Mouse (Mus musculus): ENCODE measurements around the gene Col5a1. TPM values are rescaled to one million over a fixed set of nuclear protein-coding genes. Genes with fewer than 3 reads are reported as not detected.

The Col5a1 gene
- total and polyA plus RNA-seq, 3 experiments, result 31.1 to 75.5 TPM; not detected in 1

- H3K27ac ChIP-seq (ENCODE audit: control insufficient read depth, low read depth, low read length), result peak overlapping the region; percentile 51
- H3K9ac ChIP-seq (ENCODE audit: control insufficient read depth, low read depth, low read length, poor library complexity, severe bottlenecking), result peak overlapping the region; percentile 32; the same call in 1 of the 2 replicates
- no peaks in the 10 kb centered on the region for H3K9me3 ChIP-seq (replicated peaks; ENCODE audit: insufficient read depth, low read length)
- H3K79me2 ChIP-seq (ENCODE audit: control insufficient read depth, insufficient read depth, low read length, poor library complexity), result no peaks in the 10 kb centered on the region
- 0 out of 2 replicates have a peak, but pooled peaks have one; percentile 12 for TF ChIP-seq ETS1 (IDR thresholded peaks at IDR 0.05; ENCODE audit: low read depth, low read length)
- TF ChIP-seq EP300 (IDR thresholded peaks at IDR 0.05; ENCODE audit: low read depth in 1 of 2, low read length in 2 of 2), result peak; percentile 42 to 78; a peak in 3 of 4 replicates
- no peak for TF ChIP-seq RAD21 (IDR thresholded peaks at IDR 0.05; ENCODE audit: low read depth, low read length)
- TF ChIP-seq TBP (IDR thresholded peaks at IDR 0.05; ENCODE audit: low read depth, low read length), result 0 out of 2 replicates have a peak, but pooled peaks have one; percentile 36
- TF ChIP-seq GATA1 (IDR thresholded peaks at IDR 0.05; ENCODE audit: low read depth, low read length), result peak; percentile 82
- peak; percentile 70 for TF ChIP-seq TAL1 (IDR thresholded peaks at IDR 0.05; ENCODE audit: low read length)
- H3K4me1 ChIP-seq (ENCODE audit: control insufficient read depth in 1 of 2, insufficient read depth in 2 of 2, low read length in 2 of 2), result peaks cover 16 to 25% of the 10 kb centered on the region in 2 experiments
- no peak overlapping the region for H3K4me3 ChIP-seq (ENCODE audit: control insufficient read depth in 1 of 2, insufficient read depth in 1 of 2, low read depth in 2 of 2, low read length in 2 of 2)
- no peaks in the 10 kb centered on the region for H3K27me3 ChIP-seq (ENCODE audit: control insufficient read depth in 1 of 2, insufficient read depth in 2 of 2, low read length in 2 of 2)
- DNase-seq (ENCODE audit: low read depth, low spot score), result peak; percentile 85
- H3K36me3 ChIP-seq (ENCODE audit: control insufficient read depth in 1 of 2, insufficient read depth in 2 of 2, low read length in 2 of 2), result peaks cover 0 to 14% of the 10 kb centered on the region in 2 experiments; a peak in 2 of 4 replicates
These were observed 119.0 kb downstream of the Col5a1 start for GRCm38 (mm10) chr2:28005187-28005586.

GRCm38 (mm10) chr2:28008261-28008660 lies 122.0 kb downstream of the Col5a1 start:
- TF ChIP-seq ZKSCAN1 (IDR thresholded peaks at IDR 0.05; ENCODE audit: low read depth, low read length), result no peak
- TF ChIP-seq NRF1 (IDR thresholded peaks at IDR 0.05; ENCODE audit: insufficient read depth, low read depth, low read length, poor library complexity, severe bottlenecking), result no peak
- TF ChIP-seq CTCF (IDR thresholded peaks at IDR 0.05 in 2 of 3, conservative IDR thresholded peaks at IDR 0.05 in 1 of 3; ENCODE audit: control insufficient read depth in 1 of 3, insufficient read depth in 1 of 3, low read depth in 2 of 3, low read length in 3 of 3, poor library complexity in 1 of 3, severe bottlenecking in 1 of 3), result no peak
- TF ChIP-seq TBP (IDR thresholded peaks at IDR 0.05; ENCODE audit: low read depth, low read length), result no peak
- TF ChIP-seq USF2 (IDR thresholded peaks at IDR 0.05; ENCODE audit: borderline replicate concordance in 1 of 2, insufficient read depth in 1 of 2, low read depth in 1 of 2, low read length in 2 of 2), result no peak
- TF ChIP-seq JUND (IDR thresholded peaks at IDR 0.05; ENCODE audit: low read depth, low read length), result no peak
- no peak for TF ChIP-seq ETS1 (IDR thresholded peaks at IDR 0.05; ENCODE audit: low read depth, low read length)
- no peak for TF ChIP-seq POLR2AphosphoS5 (IDR thresholded peaks at IDR 0.05; ENCODE audit: borderline replicate concordance, low read depth, low read length)
- no peak for TF ChIP-seq MEF2A (IDR thresholded peaks at IDR 0.05; ENCODE audit: extremely low read depth, insufficient replicate concordance, low read depth, low read length, poor library complexity, severe bottlenecking)
- no peak for TF ChIP-seq SIN3A (IDR thresholded peaks at IDR 0.05; ENCODE audit: low read length)
- TF ChIP-seq KAT2A (conservative IDR thresholded peaks at IDR 0.05; ENCODE audit: low read depth, low read length), result no peak
- TF ChIP-seq TCF12 (IDR thresholded peaks at IDR 0.05; ENCODE audit: low read depth, low read length), result no peak
- TF ChIP-seq MXI1 (IDR thresholded peaks at IDR 0.05; ENCODE audit: low read depth, low read length), result no peak
- TF ChIP-seq CHD1 (IDR thresholded peaks at IDR 0.05; ENCODE audit: low read depth, low read length), result no peak
- no peak for TF ChIP-seq MYB (IDR thresholded peaks at IDR 0.05; ENCODE audit: low read depth, low read length)
- no peak for TF ChIP-seq POLR2AphosphoS2 (IDR thresholded peaks at IDR 0.05; ENCODE audit: low read length)
- no peak for TF ChIP-seq RAD21 (IDR thresholded peaks at IDR 0.05; ENCODE audit: low read depth, low read length)
- TF ChIP-seq MAZ (IDR thresholded peaks at IDR 0.05; ENCODE audit: low read depth, low read length), result no peak
- Histone ChIP-seq H3K9me3 (replicated peaks; ENCODE audit: insufficient read depth, low read length) (no peaks in the 10 kb centered on the region), H3K4me3 (ENCODE audit: control insufficient read depth in 1 of 2, insufficient read depth in 1 of 2, low read depth in 2 of 2, low read length in 2 of 2) (no peak overlapping the region), H3K27me3 (ENCODE audit: control insufficient read depth in 1 of 2, insufficient read depth in 2 of 2, low read length in 2 of 2) (no peaks in the 10 kb centered on the region), H3K4me1 (ENCODE audit: control insufficient read depth in 1 of 2, insufficient read depth in 2 of 2, low read length in 2 of 2) (peaks cover 12 to 21% of the 10 kb centered on the region in 2 experiments), H3K9ac (ENCODE audit: control insufficient read depth, low read depth, low read length, poor library complexity, severe bottlenecking) (no peak overlapping the region), H3K27ac (ENCODE audit: control insufficient read depth, low read depth, low read length) (no peak overlapping the region), H3K36me3 (ENCODE audit: control insufficient read depth in 1 of 2, insufficient read depth in 2 of 2, low read length in 2 of 2) (peaks cover 0 to 10% of the 10 kb centered on the region in 2 experiments; a peak in 2 of 4 replicates), H3K79me2 (ENCODE audit: control insufficient read depth, insufficient read depth, low read length, poor library complexity) (no peaks in the 10 kb centered on the region)
- DNase-seq (ENCODE audit: low read depth, low spot score), result no peak
